ENCODE assay signal across 8 mouse cellular contexts in the genomic region with DNA sequence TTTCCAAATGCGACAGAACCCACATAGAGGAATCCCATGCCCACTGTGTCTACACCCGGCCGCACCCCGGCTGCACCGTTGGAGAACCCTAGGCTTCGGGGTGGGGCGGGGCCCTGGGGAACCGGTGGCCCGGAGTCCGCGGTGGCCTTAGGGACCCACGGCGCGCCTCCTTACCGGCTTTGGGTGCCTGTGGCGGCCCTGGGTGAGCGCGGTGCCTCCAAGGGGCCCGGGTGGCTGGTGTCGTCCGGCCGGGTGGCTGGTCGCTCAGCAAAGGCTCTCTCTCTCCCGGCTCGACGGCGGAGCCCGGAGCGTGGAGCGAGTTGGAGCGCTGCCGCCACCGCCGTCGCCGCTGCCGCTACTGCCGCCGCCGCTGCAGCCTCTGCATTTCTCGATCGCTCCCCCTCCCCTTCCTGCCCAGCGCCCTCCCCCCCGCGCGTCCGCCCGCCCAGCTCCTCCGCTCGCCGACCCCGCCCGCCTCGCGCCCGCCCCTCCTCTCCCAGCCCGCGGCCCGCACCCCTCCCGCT. TPM values are rescaled to one million over a fixed set of nuclear protein-coding genes. Genes with fewer than 3 reads are reported as not detected.
A peak's percentile ranks its signal among the peaks of the same experiment; 100 is the strongest.
DNase-seq lines count a peak whose midpoint lies in the region; ATAC-seq and TF ChIP-seq lines count a peak whose summit lies in the region.

A gene (minus strand): TSS at position 387 of the 524 bp plus-strand sequence.

- TF ChIP-seq EP300 in liver, postnatal 0 days (IDR thresholded peaks at IDR 0.05; ENCODE audit: low read depth) = no peak

- peak in 1 of 2 experiments; percentile 31 for DNase-seq in spleen, adult 2 months (ENCODE audit: low read depth in 1 of 2, low spot score in 2 of 2)
- no peak for DNase-seq in spleen, adult 12 weeks (ENCODE audit: low spot score)
- peak; percentile 89 for DNase-seq in embryonic facial prominence, embryonic 14.5 days (ENCODE audit: low spot score)
- DNase-seq in kidney, postnatal 14 days = peak; percentile 70
- peak; percentile 37 for DNase-seq in liver, postnatal 0 days
- DNase-seq in thymus, postnatal 10 days (ENCODE audit: low spot score in 2 of 2) = peak; percentile 61 to 78

- no peak for TF ChIP-seq POLR2A in spleen, adult 2 months (IDR thresholded peaks at IDR 0.05; ENCODE audit: low read depth, low read length)

- peaks cover 8% of the 10 kb centered on the region for H3K4me1 ChIP-seq in spleen, adult 2 months (ENCODE audit: control insufficient read depth, insufficient read depth, insufficient read length)
- H3K4me1 ChIP-seq in embryonic facial prominence, embryonic 14.5 days (ENCODE audit: control insufficient read depth, insufficient read depth, low read length) = peaks cover 8% of the 10 kb centered on the region
- peaks cover 3 to 7% of the 10 kb centered on the region in 2 experiments; a peak in 3 of 4 replicates for H3K4me1 ChIP-seq in heart, embryonic 14.5 days (ENCODE audit: control insufficient read depth in 2 of 2, insufficient read depth in 2 of 2, low read length in 2 of 2)
- peaks cover 14% of the 10 kb centered on the region for H3K4me1 ChIP-seq in liver, postnatal 0 days (ENCODE audit: insufficient read depth)
- H3K4me1 ChIP-seq in neural tube, embryonic 14.5 days (ENCODE audit: control insufficient read depth, insufficient read depth, low read length) = peaks cover 21% of the 10 kb centered on the region; the same call in 1 of the 2 replicates

- H3K4me2 ChIP-seq in embryonic facial prominence, embryonic 14.5 days (ENCODE audit: low read depth, low read length) = peak within 1 kb of the TSS; percentile 80
- H3K4me2 ChIP-seq in heart, embryonic 14.5 days (ENCODE audit: low read length) = peak within 1 kb of the TSS; percentile 87
- peak within 1 kb of the TSS; percentile 77 for H3K4me2 ChIP-seq in liver, postnatal 0 days (ENCODE audit: low read depth, low read length)
- peak within 1 kb of the TSS; percentile 81 for H3K4me2 ChIP-seq in neural tube, embryonic 14.5 days (ENCODE audit: low read depth, low read length)

- TF ChIP-seq CTCF in spleen, adult 2 months (IDR thresholded peaks at IDR 0.05; ENCODE audit: extremely low read depth, insufficient read depth, insufficient read length, insufficient replicate concordance) = no peak
- no peak for TF ChIP-seq CTCF in liver, postnatal 0 days (IDR thresholded peaks at IDR 0.05; ENCODE audit: low read depth)

- WGBS in spleen, adult 2 months = 2% methylated on average over 36 of the region's 60 CpGs
- 0% methylated on average over 9 of the region's 60 CpGs for WGBS in embryonic facial prominence, embryonic 14.5 days
- WGBS in heart, embryonic 14.5 days = under 1% methylated on average over 40 of the region's 60 CpGs
- WGBS in liver, postnatal 0 days (ENCODE audit: insufficient replicate concordance) = 0% methylated on average over 15 of the region's 60 CpGs
- WGBS in neural tube, embryonic 14.5 days = under 1% methylated on average over 30 of the region's 60 CpGs

- H3K27me3 ChIP-seq in spleen, adult 2 months (ENCODE audit: control insufficient read depth, insufficient read depth, low read length) = peaks cover 18% of the 10 kb centered on the region
- no peaks in the 10 kb centered on the region for H3K27me3 ChIP-seq in embryonic facial prominence, embryonic 14.5 days (replicated peaks; ENCODE audit: control insufficient read depth, insufficient read depth, low read length)
- H3K27me3 ChIP-seq in heart, embryonic 14.5 days (ENCODE audit: control insufficient read depth, insufficient read depth, low read length) = no peaks in the 10 kb centered on the region
- peaks cover 34% of the 10 kb centered on the region for H3K27me3 ChIP-seq in liver, postnatal 0 days (ENCODE audit: insufficient read depth, low read length)
- no peaks in the 10 kb centered on the region for H3K27me3 ChIP-seq in neural tube, embryonic 14.5 days (ENCODE audit: control insufficient read depth, insufficient read depth, low read length)

- H3K36me3 ChIP-seq in spleen, adult 2 months (ENCODE audit: control insufficient read depth, insufficient read depth, low read length) = no peaks in the 10 kb centered on the region
- H3K36me3 ChIP-seq in embryonic facial prominence, embryonic 14.5 days (ENCODE audit: control insufficient read depth, insufficient read depth, low read length) = no peaks in the 10 kb centered on the region
- H3K36me3 ChIP-seq in heart, embryonic 14.5 days (ENCODE audit: control insufficient read depth, insufficient read depth, low read length) = no peaks in the 10 kb centered on the region
- no peaks in the 10 kb centered on the region for H3K36me3 ChIP-seq in liver, postnatal 0 days (replicated peaks; ENCODE audit: insufficient read depth, low read length)
- no peaks in the 10 kb centered on the region for H3K36me3 ChIP-seq in neural tube, embryonic 14.5 days (ENCODE audit: control insufficient read depth, insufficient read depth, low read length)

- no peaks in the 10 kb centered on the region for H3K9me3 ChIP-seq in embryonic facial prominence, embryonic 14.5 days (ENCODE audit: control insufficient read depth, low read length)
- H3K9me3 ChIP-seq in heart, embryonic 14.5 days (ENCODE audit: control insufficient read depth, low read length) = no peaks in the 10 kb centered on the region
- no peaks in the 10 kb centered on the region for H3K9me3 ChIP-seq in liver, postnatal 0 days (ENCODE audit: low read length)
- H3K9me3 ChIP-seq in neural tube, embryonic 14.5 days (ENCODE audit: control insufficient read depth, low read length) = no peaks in the 10 kb centered on the region

- H3K27ac ChIP-seq in spleen, adult 2 months (ENCODE audit: insufficient read depth, low read length) = peak within 1 kb of the TSS; percentile 55
- H3K27ac ChIP-seq in embryonic facial prominence, embryonic 14.5 days (replicated peaks; ENCODE audit: low read depth, low read length) = peak within 1 kb of the TSS; percentile 94
- 0 out of 4 replicates have a peak within 1 kb of the TSS, but pooled peaks of 1 of the 2 experiments have one; percentile 44 for H3K27ac ChIP-seq in heart, embryonic 14.5 days (replicated peaks in 1 of 2; ENCODE audit: control insufficient read depth in 1 of 2, insufficient read depth in 1 of 2, low read depth in 2 of 2, low read length in 2 of 2)
- no peak within 1 kb of the TSS for H3K27ac ChIP-seq in liver, postnatal 0 days (ENCODE audit: low read depth)
- peak within 1 kb of the TSS; percentile 100 for H3K27ac ChIP-seq in neural tube, embryonic 14.5 days (ENCODE audit: low read depth, low read length)

- ATAC-seq in embryonic facial prominence, embryonic 14.5 days (ENCODE audit: low read depth) = peak; percentile 48
- peak; percentile 40; the same call in 1 of the 2 replicates for ATAC-seq in heart, embryonic 14.5 days (ENCODE audit: insufficient number of reproducible peaks, insufficient read depth, low FRiP score, low read depth)
- ATAC-seq in liver, postnatal 0 days = peak; percentile 25; the same call in 1 of the 2 replicates
- peak; percentile 67 for ATAC-seq in neural tube, embryonic 14.5 days (ENCODE audit: low read depth)

- peak within 1 kb of the TSS; percentile 61 for H3K4me3 ChIP-seq in spleen, adult 2 months (ENCODE audit: extremely low read depth, insufficient read depth, insufficient read length)
- H3K4me3 ChIP-seq in embryonic facial prominence, embryonic 14.5 days (ENCODE audit: low read depth, low read length) = peak within 1 kb of the TSS; percentile 95
- peak within 1 kb of the TSS; percentile 50 to 53 for H3K4me3 ChIP-seq in heart, embryonic 14.5 days (ENCODE audit: control insufficient read depth in 1 of 2, insufficient read depth in 1 of 2, low read depth in 1 of 2, low read length in 2 of 2)
- H3K4me3 ChIP-seq in liver, postnatal 0 days (ENCODE audit: low read depth, low read length) = peak within 1 kb of the TSS; percentile 56
- peak within 1 kb of the TSS; percentile 100 for H3K4me3 ChIP-seq in neural tube, embryonic 14.5 days (ENCODE audit: low read depth, low read length)

- H3K9ac ChIP-seq in embryonic facial prominence, embryonic 14.5 days (ENCODE audit: low read depth, low read length) = peak within 1 kb of the TSS; percentile 95
- peak within 1 kb of the TSS; percentile 71 for H3K9ac ChIP-seq in heart, embryonic 14.5 days (ENCODE audit: low read length)
- peak within 1 kb of the TSS; percentile 30; the same call in 1 of the 2 replicates for H3K9ac ChIP-seq in liver, postnatal 0 days (replicated peaks)
- peak within 1 kb of the TSS; percentile 100 for H3K9ac ChIP-seq in neural tube, embryonic 14.5 days (replicated peaks; ENCODE audit: low read depth, low read length)

RNA-seq across cellular contexts. Expression of the gene that starts here (rescaled TPM):
- 9.5 and 14.0 TPM in 2 replicates for polyA plus RNA-seq in spleen, adult 2 months (2012; rRNA removed)
- polyA plus RNA-seq in embryonic facial prominence, embryonic 14.5 days (2014; fragmentation: Nextera tagmentation; extraction: Ambion mirVana) = 52.6 and 57.0 TPM in 2 replicates
- polyA plus RNA-seq in heart, embryonic 14.5 days (2014; fragmentation: Nextera tagmentation; extraction: Ambion mirVana) = 6.5 and 9.4 TPM in 2 replicates
- polyA plus RNA-seq in liver, postnatal 0 days (2015; fragmentation: Nextera tagmentation; extraction: Ambion mirVana) = 1.9 and 2.2 TPM in 2 replicates
- polyA plus RNA-seq in neural tube, embryonic 14.5 days (2014; fragmentation: Nextera tagmentation; extraction: Ambion mirVana) = 211 and 216 TPM in 2 replicates

Comparison
In these comparisons a context has a peak if more than half of its experiments do, and no peak if none do; other contexts are left out.
1. H3K9ac ChIP-seq: peak in every context shown above with its lines; median percentile 100 in neural tube, embryonic 14.5 days; 95 in embryonic facial prominence, embryonic 14.5 days; 71 in heart, embryonic 14.5 days; 30 in liver, postnatal 0 days.